In the genomic region with DNA sequence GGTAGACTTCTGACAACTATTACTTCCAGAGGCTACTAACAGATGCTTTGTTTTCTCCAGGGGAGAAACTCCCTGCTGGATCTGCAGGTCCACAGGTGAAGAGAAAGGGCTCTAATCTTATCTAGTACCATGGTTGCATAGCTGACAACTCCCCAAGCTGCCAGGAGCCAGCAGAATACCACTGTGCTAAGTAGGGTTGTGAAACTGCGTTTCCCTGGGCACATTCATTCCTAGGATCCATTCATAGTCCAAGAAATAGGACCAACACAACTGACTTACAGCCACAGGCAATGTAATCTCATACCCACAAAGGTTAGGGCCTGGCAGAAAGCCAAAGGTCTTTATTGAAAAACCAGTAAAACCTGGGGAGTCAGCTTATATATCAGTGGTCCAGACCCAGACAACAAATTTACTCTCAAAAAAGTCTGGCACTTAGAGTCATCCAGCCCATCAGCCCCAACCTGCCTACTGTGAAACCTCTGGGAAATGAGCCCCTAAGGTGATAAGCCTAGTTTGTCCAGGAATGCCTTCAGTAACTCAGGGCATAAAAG, we compare ENCODE assay signal across 17 mouse cellular contexts. TPM values are rescaled to one million over a fixed set of nuclear protein-coding genes. Genes with fewer than 3 reads are reported as not detected.
DNase-seq lines count a peak whose midpoint lies in the region; ATAC-seq and TF ChIP-seq lines count a peak whose summit lies in the region.
"Had no signal": no experiment of that assay in that cellular context is flagged by ENCODE, and none has a peak within 500 bp of the region (broad histone marks: within the 10 kb centered on the region; RNA-seq: fewer than 3 reads in every experiment).

No protein-coding gene starts in this region.

- H3K36me3 ChIP-seq in midbrain, embryonic 11.5 days (ENCODE audit: control insufficient read depth, insufficient read depth, low read length), result no peaks in the 10 kb centered on the region
- H3K36me3 ChIP-seq in midbrain, postnatal 0 days (ENCODE audit: insufficient read depth, low read length), result no peaks in the 10 kb centered on the region
- no peaks in the 10 kb centered on the region for H3K36me3 ChIP-seq in embryonic facial prominence, embryonic 14.5 days (ENCODE audit: control insufficient read depth, insufficient read depth, low read length)
- no peaks in the 10 kb centered on the region for H3K36me3 ChIP-seq in intestine, embryonic 15.5 days
- H3K36me3 ChIP-seq in stomach, embryonic 14.5 days (ENCODE audit: control insufficient read depth, insufficient read depth, low read length), result no peaks in the 10 kb centered on the region
- H3K36me3 ChIP-seq: forebrain, embryonic 10.5 days; heart, embryonic 12.5 days; neural tube, embryonic 12.5 days had no signal

- H3K4me3 ChIP-seq in midbrain, embryonic 11.5 days (ENCODE audit: low read depth, low read length), result no peak overlapping the region
- no peak overlapping the region for H3K4me3 ChIP-seq in midbrain, postnatal 0 days (ENCODE audit: low read depth, low read length)
- H3K4me3 ChIP-seq in embryonic facial prominence, embryonic 14.5 days (ENCODE audit: low read depth, low read length), result no peak overlapping the region
- no peak overlapping the region for H3K4me3 ChIP-seq in intestine, embryonic 15.5 days (replicated peaks)
- no peak overlapping the region for H3K4me3 ChIP-seq in stomach, embryonic 14.5 days (ENCODE audit: low read depth, low read length)
- H3K4me3 ChIP-seq: forebrain, embryonic 10.5 days; heart, embryonic 12.5 days; layer of hippocampus, adult 2 months; left cerebral cortex, adult 2 months; neural tube, embryonic 12.5 days had no signal

- H3K4me1 ChIP-seq in midbrain, embryonic 11.5 days (ENCODE audit: control insufficient read depth, insufficient read depth, low read length), result no peaks in the 10 kb centered on the region
- H3K4me1 ChIP-seq in midbrain, postnatal 0 days (ENCODE audit: insufficient read depth, low read length), result no peaks in the 10 kb centered on the region
- H3K4me1 ChIP-seq in embryonic facial prominence, embryonic 14.5 days (ENCODE audit: control insufficient read depth, insufficient read depth, low read length), result no peaks in the 10 kb centered on the region
- H3K4me1 ChIP-seq in intestine, embryonic 15.5 days (replicated peaks), result no peaks in the 10 kb centered on the region
- no peaks in the 10 kb centered on the region for H3K4me1 ChIP-seq in stomach, embryonic 14.5 days (ENCODE audit: control insufficient read depth, insufficient read depth, low read length)
- H3K4me1 ChIP-seq: forebrain, embryonic 10.5 days; neural tube, embryonic 12.5 days had no signal

- no peak overlapping the region for H3K4me2 ChIP-seq in midbrain, embryonic 11.5 days
- H3K4me2 ChIP-seq in midbrain, postnatal 0 days (ENCODE audit: low read depth, low read length, poor library complexity, severe bottlenecking), result no peak overlapping the region
- H3K4me2 ChIP-seq in embryonic facial prominence, embryonic 14.5 days (ENCODE audit: low read depth, low read length), result no peak overlapping the region
- H3K4me2 ChIP-seq in intestine, embryonic 15.5 days (replicated peaks), result no peak overlapping the region
- no peak overlapping the region for H3K4me2 ChIP-seq in stomach, embryonic 14.5 days (replicated peaks; ENCODE audit: low read depth, low read length)
- H3K4me2 ChIP-seq: heart, embryonic 12.5 days; neural tube, embryonic 12.5 days had no signal

- no peak overlapping the region for H3K9ac ChIP-seq in midbrain, embryonic 11.5 days (ENCODE audit: low read length)
- H3K9ac ChIP-seq in midbrain, postnatal 0 days (replicated peaks; ENCODE audit: low read length, poor library complexity, severe bottlenecking), result no peak overlapping the region
- H3K9ac ChIP-seq in embryonic facial prominence, embryonic 14.5 days (ENCODE audit: low read depth, low read length), result no peak overlapping the region
- no peak overlapping the region for H3K9ac ChIP-seq in intestine, embryonic 15.5 days
- H3K9ac ChIP-seq in stomach, embryonic 14.5 days (replicated peaks; ENCODE audit: low read depth, low read length), result no peak overlapping the region
- H3K9ac ChIP-seq: heart, embryonic 12.5 days; neural tube, embryonic 12.5 days had no signal

- H3K9me3 ChIP-seq in midbrain, embryonic 11.5 days (ENCODE audit: control insufficient read depth, low read length), result no peaks in the 10 kb centered on the region
- 0 out of 2 replicates have a peak, but pooled peaks cover 4% of the 10 kb centered on the region for H3K9me3 ChIP-seq in midbrain, postnatal 0 days (ENCODE audit: low read length)
- H3K9me3 ChIP-seq in embryonic facial prominence, embryonic 14.5 days (ENCODE audit: control insufficient read depth, low read length), result no peaks in the 10 kb centered on the region
- H3K9me3 ChIP-seq in intestine, embryonic 15.5 days, result no peaks in the 10 kb centered on the region
- no peaks in the 10 kb centered on the region for H3K9me3 ChIP-seq in stomach, embryonic 14.5 days (ENCODE audit: control insufficient read depth, low read depth, low read length)
- H3K9me3 ChIP-seq: heart, embryonic 12.5 days; neural tube, embryonic 12.5 days had no signal

- peak; percentile 6 for DNase-seq in midbrain, embryonic 11.5 days (ENCODE audit: low spot score, missing footprints)
- DNase-seq in midbrain, postnatal 0 days (ENCODE audit: low spot score), result no peak
- peak; percentile 27 for DNase-seq in embryonic facial prominence, embryonic 14.5 days (ENCODE audit: low spot score)
- no peak for DNase-seq in ovary, adult 18-20 months (ENCODE audit: low spot score)
- no peak for DNase-seq in right cerebral cortex, postnatal 4 days
- DNase-seq: cerebellum, adult 9-11 months; thymus, postnatal 4 days had no signal

- no peak for TF ChIP-seq CTCF in midbrain, postnatal 0 days (IDR thresholded peaks at IDR 0.05)

- H3K27ac ChIP-seq in midbrain, embryonic 11.5 days (ENCODE audit: low read depth, low read length), result no peak overlapping the region
- no peak overlapping the region for H3K27ac ChIP-seq in midbrain, postnatal 0 days (ENCODE audit: low read depth, low read length)
- 0 out of 2 replicates have a peak overlapping the region, but pooled peaks have one; percentile 44 for H3K27ac ChIP-seq in embryonic facial prominence, embryonic 14.5 days (replicated peaks; ENCODE audit: low read depth, low read length)
- 0 out of 2 replicates have a peak overlapping the region, but pooled peaks have one; percentile 6 for H3K27ac ChIP-seq in intestine, embryonic 15.5 days
- no peak overlapping the region for H3K27ac ChIP-seq in stomach, embryonic 14.5 days (ENCODE audit: low read length)
- H3K27ac ChIP-seq: forebrain, embryonic 10.5 days; hindbrain, postnatal 0 days; layer of hippocampus, adult 2 months; left cerebral cortex, adult 2 months; neural tube, embryonic 12.5 days had no signal

- no peak for ATAC-seq in midbrain, embryonic 11.5 days (ENCODE audit: low FRiP score)
- no peak for ATAC-seq in midbrain, postnatal 0 days (ENCODE audit: low FRiP score)
- ATAC-seq in embryonic facial prominence, embryonic 14.5 days (ENCODE audit: low read depth), result peak; percentile 41; the same call in 1 of the 2 replicates
- peak; percentile 77 for ATAC-seq in intestine, embryonic 15.5 days
- ATAC-seq in stomach, embryonic 14.5 days (ENCODE audit: insufficient number of reproducible peaks, insufficient read depth, low FRiP score, low read depth), result 0 out of 2 replicates have a peak, but pooled peaks have one; percentile 10
- ATAC-seq: CD4-positive, CD25-positive, alpha-beta regulatory T cell, adult 4 months; hindbrain, postnatal 0 days; midbrain, embryonic 16.5 days had no signal

- no peaks in the 10 kb centered on the region for H3K27me3 ChIP-seq in midbrain, embryonic 11.5 days (ENCODE audit: control insufficient read depth, insufficient read depth, low read length)
- no peaks in the 10 kb centered on the region for H3K27me3 ChIP-seq in midbrain, postnatal 0 days (ENCODE audit: insufficient read depth, low read length)
- no peaks in the 10 kb centered on the region for H3K27me3 ChIP-seq in embryonic facial prominence, embryonic 14.5 days (replicated peaks; ENCODE audit: control insufficient read depth, insufficient read depth, low read length)
- H3K27me3 ChIP-seq in intestine, embryonic 15.5 days (replicated peaks), result no peaks in the 10 kb centered on the region
- H3K27me3 ChIP-seq in stomach, embryonic 14.5 days (ENCODE audit: control insufficient read depth, insufficient read depth, low read length), result no peaks in the 10 kb centered on the region
- H3K27me3 ChIP-seq: heart, embryonic 12.5 days; neural tube, embryonic 12.5 days had no signal

- WGBS in midbrain, embryonic 11.5 days, result 64% methylated on average over 1 of the region's 1 CpGs
- WGBS in midbrain, postnatal 0 days, result 89% methylated on average over 1 of the region's 1 CpGs
- WGBS in embryonic facial prominence, embryonic 14.5 days, result 60% methylated on average over 1 of the region's 1 CpGs
- 65% methylated on average over 1 of the region's 1 CpGs for WGBS in intestine, embryonic 15.5 days
- WGBS in stomach, embryonic 14.5 days, result 63% methylated on average over 1 of the region's 1 CpGs

RNA-seq across cellular contexts. Expression of gene Zmym5, which starts 21.1 kb away (rescaled TPM):
- 23.5 and 27.7 TPM in 2 replicates for polyA plus RNA-seq in midbrain, embryonic 11.5 days (2014; fragmentation: Nextera tagmentation; extraction: Ambion mirVana)
- total RNA-seq in midbrain, postnatal 0 days (2014; rRNA removed), result 17.2 and 18.3 TPM in 2 replicates
- 29.5 and 32.3 TPM in 2 replicates for polyA plus RNA-seq in midbrain, postnatal 0 days (2015; fragmentation: Nextera tagmentation; extraction: Ambion mirVana)
- polyA plus RNA-seq in embryonic facial prominence, embryonic 14.5 days (2014; fragmentation: Nextera tagmentation; extraction: Ambion mirVana), result 19.8 TPM in 2 replicates
- polyA plus RNA-seq in intestine, embryonic 15.5 days (2015; fragmentation: Nextera tagmentation; extraction: Ambion mirVana), result 18.5 and 19.4 TPM in 2 replicates
- polyA plus RNA-seq in stomach, embryonic 14.5 days (2014; fragmentation: Nextera tagmentation; extraction: Ambion mirVana), result 27.6 and 27.8 TPM in 2 replicates

RNA-seq across cellular contexts. Expression of gene Zmym2, which starts 53.8 kb away (rescaled TPM):
- 62.5 and 63.3 TPM in 2 replicates for polyA plus RNA-seq in midbrain, embryonic 11.5 days (2014; fragmentation: Nextera tagmentation; extraction: Ambion mirVana)
- 46.5 and 62.4 TPM in 2 replicates for total RNA-seq in midbrain, postnatal 0 days (2014; rRNA removed)
- polyA plus RNA-seq in midbrain, postnatal 0 days (2015; fragmentation: Nextera tagmentation; extraction: Ambion mirVana), result 26.1 and 29.6 TPM in 2 replicates
- 36.6 and 45.1 TPM in 2 replicates for polyA plus RNA-seq in embryonic facial prominence, embryonic 14.5 days (2014; fragmentation: Nextera tagmentation; extraction: Ambion mirVana)
- polyA plus RNA-seq in intestine, embryonic 15.5 days (2015; fragmentation: Nextera tagmentation; extraction: Ambion mirVana), result 30.1 and 30.3 TPM in 2 replicates
- 47.3 and 54.0 TPM in 2 replicates for polyA plus RNA-seq in stomach, embryonic 14.5 days (2014; fragmentation: Nextera tagmentation; extraction: Ambion mirVana)

RNA-seq across cellular contexts. Expression of gene Pspc1, which starts 54.5 kb away (rescaled TPM):
- 67.3 and 68.2 TPM in 2 replicates for polyA plus RNA-seq in midbrain, embryonic 11.5 days (2014; fragmentation: Nextera tagmentation; extraction: Ambion mirVana)
- total RNA-seq in midbrain, postnatal 0 days (2014; rRNA removed), result 49.6 and 53.7 TPM in 2 replicates
- polyA plus RNA-seq in midbrain, postnatal 0 days (2015; fragmentation: Nextera tagmentation; extraction: Ambion mirVana), result 31.2 and 35.0 TPM in 2 replicates
- polyA plus RNA-seq in embryonic facial prominence, embryonic 14.5 days (2014; fragmentation: Nextera tagmentation; extraction: Ambion mirVana), result 27.1 and 29.8 TPM in 2 replicates
- polyA plus RNA-seq in intestine, embryonic 15.5 days (2015; fragmentation: Nextera tagmentation; extraction: Ambion mirVana), result 20.5 and 24.7 TPM in 2 replicates
- 35.7 and 36.8 TPM in 2 replicates for polyA plus RNA-seq in stomach, embryonic 14.5 days (2014; fragmentation: Nextera tagmentation; extraction: Ambion mirVana)

Comparison
In these comparisons a context has a peak if more than half of its experiments do, and no peak if none do; other contexts are left out.
1. DNase-seq: peak in midbrain, embryonic 11.5 days (single experiment) and embryonic facial prominence, embryonic 14.5 days (single experiment); none in midbrain, postnatal 0 days (single experiment), ovary, adult 18-20 months (single experiment) and right cerebral cortex, postnatal 4 days (single experiment).
2. ATAC-seq: peak in embryonic facial prominence, embryonic 14.5 days (single experiment), intestine, embryonic 15.5 days (single experiment) and stomach, embryonic 14.5 days (single experiment); none in midbrain, embryonic 11.5 days (single experiment) and midbrain, postnatal 0 days (single experiment).
3. H3K27ac ChIP-seq: peak in embryonic facial prominence, embryonic 14.5 days (single experiment) and intestine, embryonic 15.5 days (single experiment); none in midbrain, embryonic 11.5 days (single experiment), midbrain, postnatal 0 days (single experiment) and stomach, embryonic 14.5 days (single experiment).